Mouse (Mus musculus): ENCODE data around the gene Atp8b2. TPM values are rescaled to one million over a fixed set of nuclear protein-coding genes. Genes with fewer than 3 reads are reported as not detected.

The Atp8b2 gene
- polyA plus RNA-seq, 1 experiment from 2014 or later: 7.4 TPM

DNA sequence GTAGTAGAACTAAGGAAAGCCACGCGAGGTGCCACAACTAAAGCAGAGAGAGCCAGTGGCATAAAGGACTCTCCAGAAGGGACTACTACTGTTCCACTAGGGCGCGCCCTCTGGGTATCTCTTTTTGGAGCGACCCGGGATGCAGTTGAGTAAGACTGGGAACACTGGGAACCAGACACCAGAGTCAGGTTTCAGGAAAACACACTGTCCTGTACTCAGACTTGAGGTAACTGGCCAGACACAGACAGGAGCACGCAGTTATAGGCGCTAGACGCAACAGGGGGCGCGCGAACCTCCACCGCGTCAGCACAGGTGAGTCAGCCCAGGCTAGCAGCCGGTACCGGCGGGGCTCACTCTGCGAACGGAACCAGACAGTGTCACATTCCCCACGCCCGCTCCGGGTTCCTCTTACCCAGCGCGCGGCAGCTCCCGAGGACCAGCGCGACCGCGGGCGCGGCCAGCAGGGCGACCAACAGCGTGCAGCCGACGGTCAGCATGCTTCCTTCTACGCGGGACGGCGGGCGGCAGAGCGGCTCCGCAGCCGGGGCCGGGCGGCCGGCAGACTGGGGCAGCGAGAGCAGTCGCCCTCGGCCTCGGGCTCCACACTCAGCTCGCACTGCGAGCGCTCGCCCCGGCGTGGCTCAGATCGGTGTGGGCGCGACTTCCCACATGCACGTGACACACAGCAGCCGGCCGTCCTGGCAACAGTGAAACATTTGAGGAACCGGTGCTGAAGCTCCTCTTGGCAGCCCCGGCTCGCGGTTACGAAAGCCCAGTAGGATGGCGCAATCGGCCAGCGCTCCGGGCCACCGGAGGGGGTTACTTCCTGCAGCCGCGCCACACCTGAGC is 50.5 kb downstream of the Atp8b2 start, which contains the start of gene Il6ra:
Gene Il6ra (minus strand): TSS at position 654 of the 849 bp plus-strand sequence.
- WGBS: under 1% methylated on average over 67 of the region's 75 CpGs
- Histone ChIP-seq H3K27ac (ENCODE audit: low read length) (peak within 1 kb of the TSS; percentile 91), H3K4me2 (replicated peaks; ENCODE audit: low read depth, low read length) (peak within 1 kb of the TSS; percentile 83), H3K36me3 (ENCODE audit: insufficient read depth, low read length) (no peaks in the 10 kb centered on the region), H3K4me1 (ENCODE audit: insufficient read depth, low read depth, low read length) (peaks cover 7% of the 10 kb centered on the region; the same call in 1 of the 2 replicates), H3K9me3 (ENCODE audit: low read length) (no peaks in the 10 kb centered on the region), H3K9ac (replicated peaks; ENCODE audit: low read depth) (peak within 1 kb of the TSS; percentile 63), H3K27me3 (replicated peaks; ENCODE audit: insufficient read depth, low read length) (no peaks in the 10 kb centered on the region), H3K4me3 (ENCODE audit: low read depth, low read length) (peak within 1 kb of the TSS; percentile 54)
- ATAC-seq: peak; percentile 90
- peak; percentile 96 for DNase-seq (ENCODE audit: low spot score)
- TF ChIP-seq EP300 (IDR thresholded peaks at IDR 0.05): peak; percentile 46
- TF ChIP-seq CTCF (IDR thresholded peaks at IDR 0.05): peak; percentile 52

DNA sequence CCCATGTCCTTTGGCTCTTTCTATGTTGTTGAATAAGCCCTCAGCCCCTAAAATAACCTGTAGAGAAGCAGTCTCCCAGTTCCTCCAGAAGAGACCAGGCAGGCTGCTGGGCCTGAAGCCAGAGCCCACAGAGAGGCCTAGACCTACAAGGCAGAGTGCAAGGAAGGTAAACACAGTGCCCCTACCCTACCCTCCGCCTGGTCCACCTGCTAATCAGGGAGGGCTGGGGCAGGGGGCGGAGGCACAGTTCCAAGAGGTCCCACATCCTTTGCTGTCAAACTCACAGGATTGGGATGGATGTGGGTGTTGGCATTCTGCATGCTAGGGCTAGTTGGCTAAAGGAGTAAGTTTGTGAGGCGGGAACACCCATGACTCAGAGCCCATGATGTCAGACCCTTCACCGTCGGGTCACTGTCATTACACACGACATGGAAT is 51.2 kb downstream of the Atp8b2 start:
- Histone ChIP-seq H3K27me3 (replicated peaks; ENCODE audit: insufficient read depth, low read length) (no peaks in the 10 kb centered on the region), H3K9me3 (ENCODE audit: low read length) (no peaks in the 10 kb centered on the region), H3K4me3 (ENCODE audit: low read depth, low read length) (peak overlapping the region; percentile 54), H3K9ac (replicated peaks; ENCODE audit: low read depth) (peak overlapping the region; percentile 63; the same call in 1 of the 2 replicates), H3K27ac (ENCODE audit: low read length) (peak overlapping the region; percentile 91), H3K4me2 (replicated peaks; ENCODE audit: low read depth, low read length) (peak overlapping the region; percentile 83), H3K4me1 (ENCODE audit: insufficient read depth, low read depth, low read length) (peaks cover 7% of the 10 kb centered on the region; the same call in 1 of the 2 replicates), H3K36me3 (ENCODE audit: insufficient read depth, low read length) (no peaks in the 10 kb centered on the region)
- 29% methylated on average over 6 of the region's 6 CpGs for WGBS
- DNase-seq (ENCODE audit: low spot score) (no peak), ATAC-seq (peak; percentile 37)
- peak; percentile 41; the same call in 1 of the 2 replicates for TF ChIP-seq EP300 (IDR thresholded peaks at IDR 0.05)
- TF ChIP-seq CTCF (IDR thresholded peaks at IDR 0.05): no peak

GRCm38 (mm10) chr3:89911207-89911606 is 52.1 kb downstream of the Atp8b2 start:
- peaks cover 11% of the 10 kb centered on the region; the same call in 1 of the 2 replicates for H3K4me1 ChIP-seq (ENCODE audit: insufficient read depth, low read depth, low read length)
- H3K36me3 ChIP-seq (ENCODE audit: insufficient read depth, low read length): no peaks in the 10 kb centered on the region
- H3K4me2 ChIP-seq (replicated peaks; ENCODE audit: low read depth, low read length): peak overlapping the region; percentile 83
- H3K9me3 ChIP-seq (ENCODE audit: low read length): no peaks in the 10 kb centered on the region
- DNase-seq (ENCODE audit: low spot score): peak; percentile 68
- 48% methylated on average over 3 of the region's 3 CpGs for whole genome bisulfite sequencing
- no peak for ATAC-seq
- TF ChIP-seq CTCF (IDR thresholded peaks at IDR 0.05) (no peak), EP300 (IDR thresholded peaks at IDR 0.05) (no peak)
- no peak overlapping the region for H3K9ac ChIP-seq (replicated peaks; ENCODE audit: low read depth)
- no peaks in the 10 kb centered on the region for H3K27me3 ChIP-seq (replicated peaks; ENCODE audit: insufficient read depth, low read length)
- peak overlapping the region; percentile 43 for H3K27ac ChIP-seq (ENCODE audit: low read length)
- peak overlapping the region; percentile 54; the same call in 1 of the 2 replicates for H3K4me3 ChIP-seq (ENCODE audit: low read depth, low read length)

DNA sequence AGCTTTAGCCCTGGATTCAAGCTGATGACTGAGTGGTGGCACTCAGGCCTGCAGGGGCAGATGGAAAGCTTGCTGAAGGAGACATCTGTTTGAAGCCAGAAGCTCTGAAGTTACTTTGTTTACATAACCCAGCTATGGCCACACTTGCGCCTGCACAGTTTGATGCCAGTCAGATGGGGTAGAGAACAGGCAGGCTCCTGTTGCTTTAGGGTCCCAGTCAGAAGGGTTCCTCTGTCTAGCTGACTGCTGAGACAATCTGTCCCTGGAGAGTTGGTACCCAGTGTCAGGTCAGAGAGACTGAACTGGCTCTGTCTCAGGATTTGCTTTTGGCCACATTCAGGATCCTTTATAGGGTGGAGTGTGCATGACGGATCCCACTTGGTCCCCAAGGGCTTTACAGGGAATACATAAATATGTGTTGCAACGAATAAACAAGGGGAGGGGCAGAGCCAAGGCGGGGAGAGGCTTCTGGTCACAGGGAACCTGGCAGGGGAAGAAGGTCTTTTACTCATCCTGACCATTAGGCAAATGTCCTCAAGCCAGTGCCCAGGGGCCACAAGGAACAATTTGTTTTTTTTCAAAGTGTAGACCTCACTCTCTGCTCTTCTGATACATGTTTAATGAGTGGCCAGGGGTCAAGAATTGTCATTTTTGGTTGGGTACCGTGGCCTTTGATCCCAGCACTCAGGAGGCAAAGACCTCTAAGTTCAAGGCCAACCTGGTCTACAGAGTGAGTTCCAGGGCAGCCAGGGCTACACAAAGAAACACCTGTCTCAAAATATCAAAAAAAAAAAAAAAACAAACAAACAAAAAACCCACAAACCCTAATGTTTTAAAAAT is 53.4 kb downstream of the Atp8b2 start:
- peaks cover 11% of the 10 kb centered on the region; the same call in 1 of the 2 replicates for H3K4me1 ChIP-seq (ENCODE audit: insufficient read depth, low read depth, low read length)
- ATAC-seq: peak; percentile 36

DNA sequence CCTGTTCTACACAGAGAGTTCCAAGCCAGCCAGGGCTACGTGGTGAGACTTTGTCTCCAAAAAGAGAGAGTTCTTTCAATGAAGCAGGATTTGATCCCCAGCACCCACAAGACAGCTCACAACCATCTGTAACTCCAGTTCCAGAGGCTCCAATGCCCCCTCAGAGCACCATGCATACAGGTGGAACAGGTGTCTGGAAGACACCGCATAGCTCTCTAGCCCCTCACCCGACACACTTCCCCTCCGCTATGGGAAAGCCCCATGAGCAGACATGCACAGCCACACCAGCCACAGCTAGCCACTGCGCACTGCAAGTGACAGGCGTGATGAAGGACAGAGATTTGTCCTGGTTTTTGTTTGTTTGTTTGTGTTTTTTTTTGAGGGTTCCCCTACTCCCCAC is 54.5 kb downstream of the Atp8b2 start:
- Histone ChIP-seq H3K27ac (ENCODE audit: low read length) (0 out of 2 replicates have a peak overlapping the region, but pooled peaks have one; percentile 32), H3K9ac (replicated peaks; ENCODE audit: low read depth) (no peak overlapping the region), H3K4me1 (ENCODE audit: insufficient read depth, low read depth, low read length) (peaks cover 11% of the 10 kb centered on the region; the same call in 1 of the 2 replicates), H3K4me2 (replicated peaks; ENCODE audit: low read depth, low read length) (peak overlapping the region; percentile 25; the same call in 1 of the 2 replicates), H3K36me3 (ENCODE audit: insufficient read depth, low read length) (no peaks in the 10 kb centered on the region), H3K27me3 (replicated peaks; ENCODE audit: insufficient read depth, low read length) (no peaks in the 10 kb centered on the region), H3K9me3 (ENCODE audit: low read length) (no peaks in the 10 kb centered on the region), H3K4me3 (ENCODE audit: low read depth, low read length) (no peak overlapping the region)
- 80% methylated on average over 6 of the region's 6 CpGs for WGBS
- no peak for ATAC-seq
- no peak for DNase-seq (ENCODE audit: low spot score)
- TF ChIP-seq EP300 (IDR thresholded peaks at IDR 0.05) (no peak), CTCF (IDR thresholded peaks at IDR 0.05) (no peak)

More for the DNA sequence above, 53.4 kb downstream of the Atp8b2 start:
- TF ChIP-seq CTCF (IDR thresholded peaks at IDR 0.05) (no peak), EP300 (IDR thresholded peaks at IDR 0.05) (0 out of 2 replicates have a peak, but pooled peaks have one; percentile 12)
- Histone ChIP-seq H3K36me3 (ENCODE audit: insufficient read depth, low read length) (no peaks in the 10 kb centered on the region), H3K4me2 (replicated peaks; ENCODE audit: low read depth, low read length) (0 out of 2 replicates have a peak overlapping the region, but pooled peaks have one; percentile 3), H3K4me3 (ENCODE audit: low read depth, low read length) (no peak overlapping the region), H3K27ac (ENCODE audit: low read length) (peak overlapping the region; percentile 51), H3K27me3 (replicated peaks; ENCODE audit: insufficient read depth, low read length) (no peaks in the 10 kb centered on the region), H3K9me3 (ENCODE audit: low read length) (no peaks in the 10 kb centered on the region), H3K9ac (replicated peaks; ENCODE audit: low read depth) (no peak overlapping the region)
- DNase-seq (ENCODE audit: low spot score): peak; percentile 88
- 44% methylated on average over 5 of the region's 5 CpGs for WGBS

Measured in lung, postnatal 0 days (tissue).